Comparison of ENCODE assay signal across 24 mouse cellular contexts in the genomic region with DNA sequence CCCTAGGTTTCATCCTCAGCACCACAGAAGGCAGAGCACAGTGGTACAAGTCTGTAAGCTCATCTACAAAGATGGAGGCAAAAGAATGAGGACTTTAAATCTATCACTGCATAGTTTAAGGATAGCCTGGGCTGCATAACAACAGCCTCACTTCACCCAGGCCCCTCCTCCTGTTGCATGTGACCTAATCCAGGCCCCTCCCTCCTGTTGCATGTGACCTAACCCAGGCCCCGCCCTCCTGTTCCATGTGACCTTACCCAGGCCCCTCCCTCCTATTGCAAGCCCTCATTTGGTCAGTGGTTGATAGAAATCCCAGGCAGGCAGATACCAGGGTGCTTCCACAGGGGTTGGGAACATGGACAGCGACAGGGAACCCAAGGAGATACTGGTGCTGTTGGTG.
A peak's percentile ranks its signal among the peaks of the same experiment; 100 is the strongest.
DNase-seq lines count a peak whose midpoint lies in the region; ATAC-seq and TF ChIP-seq lines count a peak whose summit lies in the region.
"Had no signal": no experiment of that assay in that cellular context is flagged by ENCODE, and none has a peak within 500 bp of the region (broad histone marks: within the 10 kb centered on the region; RNA-seq: fewer than 3 reads in every experiment).

No protein-coding gene starts in this region.

- H3K4me1 ChIP-seq in heart, embryonic 11.5 days (ENCODE audit: control insufficient read depth, insufficient read depth, low read length): 0 out of 2 replicates have a peak, but pooled peaks cover 3% of the 10 kb centered on the region
- H3K4me1 ChIP-seq in E14TG2a.4 (replicated peaks; ENCODE audit: low read depth, low read length) (peaks cover 20% of the 10 kb centered on the region), ES-E14 (ENCODE audit: control insufficient read depth in 2 of 2, insufficient read depth in 2 of 2, low read length in 2 of 2, poor library complexity in 1 of 2) (no peaks in the 10 kb centered on the region)

- H3K9me3 ChIP-seq in heart, embryonic 11.5 days (replicated peaks; ENCODE audit: control insufficient read depth, low read length): no peaks in the 10 kb centered on the region
- H3K9me3 ChIP-seq in E14TG2a.4 (ENCODE audit: low read length) (no peaks in the 10 kb centered on the region), ES-E14 (ENCODE audit: control insufficient read depth, insufficient read depth, low read depth, low read length) (no peaks in the 10 kb centered on the region)
- H3K9me3 ChIP-seq: embryonic facial prominence, embryonic 10.5 days; embryonic facial prominence, embryonic 12.5 days; forebrain, embryonic 15.5 days had no signal

- in situ Hi-C loops in ES-E14 (cut with MboI; ENCODE audit: low sequenced_read_pairs in 2 of 2, unreplicated experiment in 2 of 2): no loop called here

- ATAC-seq in heart, embryonic 11.5 days (replicated peaks; ENCODE audit: insufficient number of reproducible peaks, low FRiP score, low TSS enrichment): 0 out of 2 replicates have a peak, but pooled peaks have one; percentile 15
- ATAC-seq: activated CD4-positive, CD25-positive, alpha-beta regulatory T cell, adult 4 months; CD4-positive, CD25-positive, alpha-beta regulatory T cell, adult 4 months; forebrain, embryonic 13.5 days; forebrain, embryonic 15.5 days; forebrain, postnatal 0 days had no signal

- no peak overlapping the region for H3K27ac ChIP-seq in heart, embryonic 11.5 days (ENCODE audit: low read depth, low read length)
- H3K27ac ChIP-seq in ES-E14 (ENCODE audit: insufficient read depth, low read depth, low read length, poor library complexity, severe bottlenecking): no peak overlapping the region
- H3K27ac ChIP-seq: embryonic facial prominence, embryonic 10.5 days; embryonic facial prominence, embryonic 12.5 days; forebrain, embryonic 13.5 days; forebrain, embryonic 15.5 days had no signal

- 59% methylated on average over 2 of the region's 2 CpGs for WGBS in heart, embryonic 11.5 days (ENCODE audit: insufficient replicate concordance)

- TF ChIP-seq CTCF in E14TG2a.4 (conservative IDR thresholded peaks at IDR 0.05; ENCODE audit: low read length): no peak

- no peak overlapping the region for H3K4me2 ChIP-seq in heart, embryonic 11.5 days
- H3K4me2 ChIP-seq: embryonic facial prominence, embryonic 12.5 days; forebrain, embryonic 13.5 days; forebrain, embryonic 15.5 days had no signal

- peaks cover 21% of the 10 kb centered on the region for H3K27me3 ChIP-seq in heart, embryonic 11.5 days (ENCODE audit: control insufficient read depth, insufficient read depth, low read length)
- H3K27me3 ChIP-seq in E14TG2a.4 (ENCODE audit: insufficient read depth, low read length): peaks cover 19% of the 10 kb centered on the region

- no peak for DNase-seq in heart, adult 11 months
- DNase-seq in ES-E14 (ENCODE audit: low read depth, low spot score) (peak; percentile 78), WW6 (ENCODE audit: low read depth, low spot score) (peak; percentile 24), liver (no peak)
- no peak for DNase-seq in thymus, postnatal 4 days
- DNase-seq in layer of hippocampus, postnatal 36 days: no peak
- DNase-seq: adrenal gland, adult 8-10 months; adrenal gland, postnatal 14 days; adrenal gland, postnatal 36 days; B cell, adult 2 months; cerebellum, adult 11-12 months; cerebellum, adult 2 months; cerebellum, adult 9-10 months; cerebellum, postnatal 10 days; cerebellum, postnatal 25 days; forebrain, postnatal 0 days had no signal

- H3K9ac ChIP-seq in heart, embryonic 11.5 days (ENCODE audit: low read depth, low read length): no peak overlapping the region
- H3K9ac ChIP-seq in ES-E14 (ENCODE audit: insufficient read depth, low read depth, low read length, poor library complexity, severe bottlenecking): no peak overlapping the region
- H3K9ac ChIP-seq: embryonic facial prominence, embryonic 12.5 days; forebrain, embryonic 13.5 days; forebrain, embryonic 15.5 days; forebrain, postnatal 0 days had no signal

- no peaks in the 10 kb centered on the region for H3K36me3 ChIP-seq in heart, embryonic 11.5 days (ENCODE audit: control insufficient read depth, insufficient read depth, low read length)
- H3K36me3 ChIP-seq in E14TG2a.4 (ENCODE audit: insufficient read depth, low read length): no peaks in the 10 kb centered on the region
- no peaks in the 10 kb centered on the region for H3K36me3 ChIP-seq in ES-E14 (ENCODE audit: control insufficient read depth, insufficient read depth, low read length, poor library complexity, severe bottlenecking)
- H3K36me3 ChIP-seq: embryonic facial prominence, embryonic 10.5 days; embryonic facial prominence, embryonic 12.5 days; forebrain, embryonic 15.5 days had no signal

- H3K4me3 ChIP-seq in heart, embryonic 11.5 days (ENCODE audit: low read depth, low read length): no peak overlapping the region
- H3K4me3 ChIP-seq in E14TG2a.4 (replicated peaks; ENCODE audit: low read length) (peak overlapping the region; percentile 37; the same call in 1 of the 2 replicates), ES-E14 (ENCODE audit: insufficient read depth in 1 of 2, low read depth in 1 of 2, low read length in 2 of 2, poor library complexity in 1 of 2, severe bottlenecking in 1 of 2) (peak overlapping the region in 1 of 2 experiments; percentile 60; a peak in 2 of 4 replicates)
- H3K4me3 ChIP-seq: embryonic facial prominence, embryonic 10.5 days; embryonic facial prominence, embryonic 12.5 days; forebrain, embryonic 13.5 days; forebrain, embryonic 15.5 days had no signal

TF ChIP-seq in ES-E14, 5 proteins besides CTCF, POLR2A, EP300 and RAD21:
- TF ChIP-seq CHD2 (IDR thresholded peaks at IDR 0.05; ENCODE audit: low read depth, low read length): no peak
- no peak for TF ChIP-seq ZC3H11A (IDR thresholded peaks at IDR 0.05; ENCODE audit: borderline replicate concordance, low read depth, low read length)
- TF ChIP-seq ZNF384 (IDR thresholded peaks at IDR 0.05; ENCODE audit: low read depth, low read length): no peak
- TF ChIP-seq HCFC1 (IDR thresholded peaks at IDR 0.05; ENCODE audit: borderline replicate concordance, insufficient read depth, low read length): no peak
- no peak for TF ChIP-seq MAFK (IDR thresholded peaks at IDR 0.05; ENCODE audit: insufficient read depth, low read depth, low read length)

Comparison
In these comparisons a context has a peak if more than half of its experiments do, and no peak if none do; other contexts are left out.
1. DNase-seq: peak in ES-E14 (single experiment) and WW6 (single experiment); none in heart, adult 11 months (single experiment), liver (single experiment), thymus, postnatal 4 days (single experiment) and layer of hippocampus, postnatal 36 days (0 of 2).